Mouse (Mus musculus) right cerebral cortex, postnatal 14 days (tissue): ENCODE data around the gene Slc44a3.

Experiments
- DNase-seq: peaks from one replicate; pipeline ENCODE4 v3.0.0; 2022

Gene Slc44a3

GRCm38 (mm10) chr3:121449527-121449926, 82.7 kb downstream of the Slc44a3 start:
- no peak for DNase-seq

GRCm38 (mm10) chr3:121448606-121449005, 83.6 kb downstream of the Slc44a3 start:
- no peak for DNase-seq

GRCm38 (mm10) chr3:121448029-121448468, 84.2 kb downstream of the Slc44a3 start:
- no peak for DNase-seq

- DNase-seq: no peak
Observed at GRCm38 (mm10) chr3:121446454-121446853, 85.8 kb downstream of the Slc44a3 start.

- DNase-seq: no peak
Observed at GRCm38 (mm10) chr3:121444414-121444813, 87.8 kb downstream of the Slc44a3 start.

- no peak for DNase-seq
Observed at GRCm38 (mm10) chr3:121443861-121444271, 88.3 kb downstream of the Slc44a3 start.

GRCm38 (mm10) chr3:121442288-121442687, 89.9 kb downstream of the Slc44a3 start:
- no peak for DNase-seq

- DNase-seq: no peak
Observed at GRCm38 (mm10) chr3:121441504-121441903, 90.7 kb downstream of the Slc44a3 start.

- DNase-seq: no peak
Observed at GRCm38 (mm10) chr3:121439623-121440161, 92.5 kb downstream of the Slc44a3 start.

- no peak for DNase-seq
Observed at GRCm38 (mm10) chr3:121437996-121438395, 94.2 kb downstream of the Slc44a3 start.

- DNase-seq: no peak
Observed at GRCm38 (mm10) chr3:121437070-121437469, 95.1 kb downstream of the Slc44a3 start.

- no peak for DNase-seq
Observed at GRCm38 (mm10) chr3:121435296-121435695, 96.9 kb downstream of the Slc44a3 start.

GRCm38 (mm10) chr3:121433968-121434533, 98.2 kb downstream of the Slc44a3 start:
- DNase-seq: no peak

- DNase-seq: no peak
Observed at GRCm38 (mm10) chr3:121433359-121433758, 98.8 kb downstream of the Slc44a3 start.

- DNase-seq: no peak
Observed at GRCm38 (mm10) chr3:121430289-121430936, 101.8 kb downstream of the Slc44a3 start.

- no peak for DNase-seq
Observed at GRCm38 (mm10) chr3:121429469-121429868, 102.7 kb downstream of the Slc44a3 start.

GRCm38 (mm10) chr3:121428696-121429259, 103.4 kb downstream of the Slc44a3 start:
- no peak for DNase-seq

GRCm38 (mm10) chr3:121428230-121428629, 104.0 kb downstream of the Slc44a3 start:
- DNase-seq: no peak

- DNase-seq: peak; percentile 39
Observed at GRCm38 (mm10) chr3:121427520-121427908, 104.7 kb downstream of the Slc44a3 start.

GRCm38 (mm10) chr3:121426621-121427519, 105.3 kb downstream of the Slc44a3 start:
- DNase-seq: peak; percentile 60

- peak; percentile 86 for DNase-seq
Observed at GRCm38 (mm10) chr3:121425861-121426620, 106.2 kb downstream of the Slc44a3 start, which contains the start of gene Cnn3. Gene Cnn3, plus strand, starts transcription at chr3:121426497.

- no peak for DNase-seq
Observed at GRCm38 (mm10) chr3:121422405-121422804, 109.8 kb downstream of the Slc44a3 start.
